Mouse (Mus musculus) embryo, embryonic 9.5 days (tissue): Measurements from ENCODE around the gene Birc2.

Experiments used
- DNase-seq: peaks from one replicate; pipeline ENCODE4 v3.0.0-alpha.2; 2017; ENCODE audit errors: extremely low spot score

Gene Birc2

DNA sequence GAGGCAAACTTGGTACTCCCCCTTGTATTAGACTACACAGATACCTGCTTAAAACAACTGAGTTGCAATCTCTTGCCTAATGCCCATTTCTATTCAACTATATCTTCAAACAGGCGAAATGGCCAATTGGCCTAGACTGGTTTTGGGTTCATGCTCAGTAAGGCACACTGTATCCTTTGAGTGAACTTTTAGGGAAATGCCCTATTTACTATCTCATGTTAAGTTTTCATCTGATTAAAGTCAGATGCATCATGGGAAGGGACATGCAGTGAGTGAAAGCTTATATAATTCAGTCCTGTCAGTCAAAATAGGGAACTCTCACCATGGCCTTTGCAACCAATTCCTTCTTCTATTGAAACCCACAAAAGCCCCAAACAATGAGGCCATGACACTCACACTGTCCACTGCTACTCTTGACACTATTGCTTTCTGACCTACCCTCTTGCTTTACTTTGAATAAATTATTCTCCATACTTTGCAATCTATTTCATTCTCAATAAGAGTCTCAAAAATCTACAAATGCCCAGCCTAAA is 9.9 kb upstream of the Birc2 start:
- no peak for DNase-seq

DNA sequence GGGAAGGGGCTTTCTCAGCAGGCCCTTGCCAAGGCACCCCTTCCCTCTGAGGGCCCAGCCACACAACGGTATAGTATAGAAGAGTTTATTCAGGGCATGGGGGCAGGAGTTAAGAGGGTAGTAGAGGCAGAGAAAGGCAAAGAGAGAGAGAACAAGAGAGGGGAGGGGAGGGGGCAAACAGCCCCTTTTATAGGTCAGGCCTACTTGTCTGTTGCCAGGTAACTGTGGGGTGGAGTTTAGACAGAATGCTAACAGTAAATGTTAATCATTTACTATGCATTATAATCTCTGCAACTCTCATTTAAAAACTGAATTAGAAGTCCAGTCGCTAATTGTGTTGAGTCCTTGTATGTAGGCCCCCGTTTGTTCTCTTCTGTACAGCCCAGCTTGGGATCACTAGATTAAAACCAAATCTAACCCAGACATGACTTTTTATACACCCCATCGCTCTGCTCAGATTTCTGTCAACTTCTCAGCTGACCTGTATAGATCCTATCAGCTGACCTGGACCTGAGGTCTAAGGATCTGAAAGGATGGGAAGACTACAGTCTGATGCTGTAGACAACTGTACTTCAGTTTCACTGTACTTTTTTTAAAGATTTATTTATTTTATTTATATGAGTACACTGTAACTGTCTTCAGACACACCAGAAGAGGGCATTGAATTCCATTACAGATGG is 8.5 kb upstream of the Birc2 start:
- no peak for DNase-seq

DNA sequence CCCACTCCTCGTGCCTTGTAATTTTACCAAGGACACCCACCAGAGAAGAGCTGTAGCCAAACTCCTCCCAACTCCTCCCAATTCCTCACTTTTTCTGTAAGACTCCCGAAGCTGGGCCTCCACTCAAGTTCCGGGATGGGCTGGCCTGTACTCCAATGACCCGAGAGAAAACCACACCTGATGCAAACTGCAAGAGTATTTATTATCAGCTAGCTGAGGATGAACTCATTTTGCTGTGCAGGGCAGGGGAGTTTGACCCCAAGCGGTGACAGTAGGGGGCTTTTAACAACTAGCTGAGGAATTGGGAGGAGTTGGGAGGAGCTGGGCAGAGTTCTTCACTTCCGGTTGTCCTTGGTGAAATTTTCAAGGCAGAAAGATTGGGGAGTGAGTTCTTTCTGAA is 4.4 kb upstream of the Birc2 start:
- no peak for DNase-seq

DNA sequence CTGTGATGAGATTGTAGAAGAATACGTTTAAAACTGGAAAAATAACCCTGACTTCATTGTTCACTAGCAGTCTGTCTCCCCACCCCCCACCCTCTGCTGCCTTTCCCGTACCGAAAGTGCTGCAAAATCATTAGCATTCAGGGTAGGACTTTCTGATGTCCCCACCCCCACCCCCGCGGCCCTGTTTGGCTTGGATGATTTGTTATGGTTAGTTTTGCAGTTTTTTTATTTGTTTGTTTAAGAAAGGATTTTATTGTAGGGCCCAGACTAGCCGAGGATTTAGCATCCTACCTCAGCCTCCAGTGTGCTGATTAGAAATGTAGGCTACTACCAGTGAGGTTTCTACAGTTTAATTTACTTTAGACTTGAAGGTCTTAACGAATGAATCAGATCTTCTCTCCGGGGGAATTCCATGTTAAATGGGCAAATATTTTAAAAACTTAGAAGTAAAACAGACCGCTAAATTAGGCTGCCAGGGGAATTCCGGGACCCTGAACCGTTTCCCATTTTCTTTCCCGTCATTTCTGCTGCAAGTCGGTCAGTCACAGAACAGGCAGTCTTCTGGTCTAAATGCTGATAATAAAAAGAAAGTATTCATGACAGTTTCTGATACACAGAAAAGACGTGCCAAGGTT is 1.1 kb upstream of the Birc2 start:
- peak; percentile 58 for DNase-seq

DNA sequence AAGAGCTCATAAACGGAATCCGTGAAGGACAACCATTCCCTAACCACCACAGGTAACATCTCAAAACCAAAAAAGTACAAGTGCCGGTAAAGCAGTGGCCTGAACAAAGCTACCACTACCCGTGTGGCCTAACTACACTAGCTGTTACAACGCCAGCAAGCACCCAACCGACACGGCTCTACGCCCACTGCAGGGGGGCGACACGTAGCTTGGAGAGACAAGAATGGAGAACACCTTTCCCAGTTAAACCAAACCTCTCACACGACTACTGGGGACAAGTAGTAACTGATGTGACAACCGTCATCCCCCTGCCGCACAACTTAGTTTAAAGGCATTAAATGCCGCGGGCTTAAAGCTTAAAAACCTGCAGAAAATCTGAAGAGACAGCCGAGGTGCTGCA is 533 bp downstream of the Birc2 start:
- no peak for DNase-seq

DNA sequence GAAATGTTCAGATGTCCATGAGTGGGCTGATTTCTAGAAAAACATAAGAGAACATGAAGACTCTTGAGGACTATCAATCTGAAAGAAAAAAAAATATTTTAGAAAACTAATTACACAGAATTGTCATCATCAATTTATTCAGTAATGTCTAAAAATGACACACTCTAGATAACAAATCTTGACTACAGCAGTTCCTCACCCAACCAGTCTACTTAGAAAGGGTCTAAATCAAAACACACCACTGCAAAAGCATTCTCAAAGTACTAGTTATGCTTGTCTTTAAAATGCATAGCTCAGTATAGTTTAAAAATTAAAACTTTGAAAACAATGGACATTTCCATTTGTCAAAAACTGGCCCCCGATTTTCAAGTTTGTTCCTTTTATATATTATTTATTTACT is 1.6 kb downstream of the Birc2 start:
- no peak for DNase-seq

DNA sequence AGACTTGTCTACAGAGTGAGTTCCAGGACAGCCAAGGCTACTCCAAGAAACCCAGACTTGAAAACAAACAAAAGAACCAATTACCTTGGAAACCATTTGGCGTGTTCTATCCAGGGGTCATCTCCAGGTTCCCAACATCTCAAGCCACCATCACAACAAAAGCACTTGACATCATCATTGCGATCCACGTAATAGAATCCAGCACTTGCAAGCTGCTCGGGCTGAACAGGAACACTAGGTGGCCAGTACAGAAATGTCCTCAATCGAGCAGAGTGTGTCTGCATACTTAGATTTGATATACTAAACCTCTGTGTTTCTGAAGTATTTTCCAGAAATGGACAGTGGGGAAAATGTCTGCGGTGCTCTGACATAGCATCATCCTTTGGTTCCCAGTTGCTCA is 3.4 kb downstream of the Birc2 start:
- no peak for DNase-seq

DNA sequence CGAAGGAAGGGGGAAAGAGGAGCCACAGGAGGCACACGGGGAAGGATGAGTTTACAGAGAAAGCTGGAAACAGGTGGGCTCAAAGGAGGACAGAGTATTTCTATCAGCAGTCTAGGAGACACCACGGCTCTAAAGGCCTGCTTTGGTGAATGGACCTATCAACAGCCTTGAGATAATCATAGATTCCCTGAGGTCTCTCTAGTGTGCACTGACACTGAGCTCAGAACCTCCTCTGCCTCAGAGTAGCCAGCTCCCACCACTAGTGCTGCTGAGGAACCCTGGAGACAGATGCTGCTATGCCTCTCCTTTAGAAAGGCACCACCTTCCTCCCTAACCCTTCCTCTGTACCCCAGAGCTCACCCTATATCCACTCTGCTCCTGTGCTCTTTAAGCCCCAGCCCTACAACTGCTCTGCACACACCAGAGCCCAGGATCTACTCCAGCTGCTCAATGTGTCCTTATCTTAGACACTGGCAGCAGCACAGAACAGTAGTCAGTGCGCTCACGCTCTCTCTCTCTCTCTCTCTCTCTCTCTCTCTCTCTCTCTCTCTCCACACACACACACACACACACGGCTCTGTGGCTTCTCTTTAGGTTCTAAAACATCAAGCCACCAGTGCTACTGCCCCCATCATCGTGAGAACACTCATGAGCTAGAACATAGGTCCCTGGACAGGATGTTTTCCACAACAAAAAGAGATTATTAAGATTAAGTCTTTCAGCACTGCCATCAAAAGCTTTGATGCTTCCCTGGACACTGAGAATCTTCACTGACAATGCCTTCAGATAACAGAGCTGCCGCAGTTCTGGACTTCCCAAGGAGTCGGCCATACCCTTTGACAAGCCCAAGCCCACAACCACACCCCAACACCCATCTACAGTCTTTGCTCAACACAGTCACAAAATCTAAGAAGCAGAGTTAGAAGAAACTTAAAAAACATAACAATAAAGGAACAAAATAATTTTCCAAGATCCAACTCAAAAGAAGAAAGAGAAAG is 7.0 kb downstream of the Birc2 start:
- no peak for DNase-seq

DNA sequence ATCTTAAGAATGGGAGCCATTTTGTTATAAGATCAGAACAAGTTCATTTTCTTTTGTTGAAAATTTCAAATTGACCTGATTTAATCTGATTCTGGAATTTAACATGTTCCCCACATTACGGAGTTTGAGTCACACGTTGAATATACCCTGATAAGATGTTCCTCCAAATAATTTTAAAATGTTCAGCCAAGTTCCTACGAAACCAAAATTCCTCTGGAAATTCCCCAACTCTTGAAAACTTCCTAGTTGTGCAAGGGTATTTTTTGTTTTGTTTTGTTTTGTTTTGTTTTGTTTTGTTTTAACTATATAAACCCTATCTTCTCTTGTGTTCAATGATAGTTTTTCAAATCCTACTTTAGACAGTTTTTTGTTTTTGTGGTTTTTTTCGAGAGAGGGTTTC is 8.2 kb downstream of the Birc2 start:
- DNase-seq = no peak

DNA sequence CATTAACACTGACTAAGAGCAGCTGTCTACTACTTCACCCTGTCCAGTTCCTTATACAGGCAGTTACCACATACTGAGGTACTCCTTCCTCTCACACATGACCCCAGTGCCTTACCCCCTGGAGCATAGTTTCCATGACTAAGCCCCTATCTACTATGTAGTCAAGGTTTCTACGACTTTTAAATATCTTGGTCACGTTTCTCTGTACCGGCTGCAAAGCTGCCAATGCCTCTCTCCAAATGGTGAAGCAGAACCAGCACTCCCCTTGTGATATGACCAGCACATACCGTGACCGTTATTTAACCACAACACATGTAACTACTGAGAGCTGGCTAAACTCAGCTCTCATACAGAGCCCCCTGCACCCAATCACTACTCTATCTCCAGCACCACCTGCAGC is 11.9 kb downstream of the Birc2 start:
- DNase-seq = no peak

DNA sequence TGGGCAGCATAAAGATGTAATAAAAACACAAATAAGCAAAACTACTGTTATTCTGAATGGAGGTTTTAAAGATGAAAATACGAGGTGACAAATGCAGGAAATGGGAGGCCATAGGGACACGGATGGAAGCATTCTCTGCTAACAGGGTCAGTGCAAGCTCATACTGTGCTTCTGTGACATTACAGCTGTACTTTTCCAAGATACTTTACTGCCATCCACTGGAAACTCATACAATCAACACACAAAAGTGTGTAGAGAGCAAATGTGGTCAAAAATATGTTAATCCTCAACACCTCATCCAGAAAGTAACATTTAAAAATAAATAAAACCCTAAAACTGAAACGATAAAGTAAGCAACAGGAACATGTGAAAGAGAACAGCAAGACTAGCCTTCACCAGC is 14.1 kb downstream of the Birc2 start:
- DNase-seq = no peak

DNA sequence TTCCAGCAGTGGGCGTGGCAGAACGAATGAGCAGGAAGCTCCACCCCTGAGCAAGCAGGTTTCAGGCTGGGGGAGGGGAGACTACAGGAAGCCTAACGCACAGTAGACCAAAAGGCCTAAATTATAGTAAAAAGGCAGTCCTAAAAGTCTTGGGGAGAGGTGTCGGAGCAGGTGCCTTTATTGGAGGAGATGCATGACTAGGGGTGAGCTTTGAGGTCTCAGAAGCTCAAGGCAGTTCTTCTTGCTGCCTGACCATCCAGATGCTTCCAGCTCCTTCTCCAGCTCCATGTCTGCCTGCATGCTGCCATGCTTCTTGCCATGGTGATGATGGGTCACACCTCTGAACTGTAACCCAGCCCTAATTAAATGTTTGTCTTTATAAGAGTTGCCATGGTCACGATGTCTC is 31.8 kb downstream of the Birc2 start:
- no peak for DNase-seq

DNA sequence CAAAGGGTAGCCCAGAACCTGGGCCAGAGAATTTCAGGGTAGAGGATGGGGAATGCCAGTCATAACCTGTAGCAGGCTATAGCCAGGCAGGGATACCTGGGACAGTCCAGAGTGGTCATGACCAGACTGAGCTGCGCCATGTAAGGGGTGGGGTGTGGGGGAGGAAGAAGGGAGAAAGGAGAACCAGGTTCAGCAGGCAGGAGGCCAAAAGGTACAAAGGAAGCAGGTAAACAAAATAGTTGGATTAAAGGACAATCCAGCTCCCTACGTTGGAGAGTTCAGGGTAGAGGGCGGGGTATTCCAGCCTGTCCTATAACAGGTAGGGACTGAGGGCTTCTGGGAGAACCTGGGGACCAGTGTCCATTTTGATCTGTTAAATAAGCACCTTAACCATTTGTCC is 38.3 kb downstream of the Birc2 start:
- DNase-seq = no peak

DNA sequence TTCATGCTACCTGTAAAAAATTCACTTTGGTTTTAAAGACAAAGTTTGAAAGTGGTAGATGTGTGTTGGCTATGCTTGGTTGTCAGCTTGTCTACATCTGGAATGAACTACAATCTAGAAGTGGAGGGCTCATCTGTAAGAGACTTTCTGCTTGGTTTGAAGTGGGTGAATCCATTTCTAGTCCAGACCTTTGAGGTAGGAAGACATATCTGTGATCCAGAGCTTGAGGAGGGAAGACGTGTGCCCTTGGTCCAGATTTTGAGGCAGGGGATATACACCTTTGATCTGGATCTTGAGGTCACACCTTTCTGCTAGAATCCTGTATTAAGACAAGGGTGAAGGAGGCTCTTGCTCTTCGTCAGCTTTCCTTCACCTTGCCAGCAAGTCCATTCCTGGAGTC is 39.3 kb downstream of the Birc2 start:
- no peak for DNase-seq

DNA sequence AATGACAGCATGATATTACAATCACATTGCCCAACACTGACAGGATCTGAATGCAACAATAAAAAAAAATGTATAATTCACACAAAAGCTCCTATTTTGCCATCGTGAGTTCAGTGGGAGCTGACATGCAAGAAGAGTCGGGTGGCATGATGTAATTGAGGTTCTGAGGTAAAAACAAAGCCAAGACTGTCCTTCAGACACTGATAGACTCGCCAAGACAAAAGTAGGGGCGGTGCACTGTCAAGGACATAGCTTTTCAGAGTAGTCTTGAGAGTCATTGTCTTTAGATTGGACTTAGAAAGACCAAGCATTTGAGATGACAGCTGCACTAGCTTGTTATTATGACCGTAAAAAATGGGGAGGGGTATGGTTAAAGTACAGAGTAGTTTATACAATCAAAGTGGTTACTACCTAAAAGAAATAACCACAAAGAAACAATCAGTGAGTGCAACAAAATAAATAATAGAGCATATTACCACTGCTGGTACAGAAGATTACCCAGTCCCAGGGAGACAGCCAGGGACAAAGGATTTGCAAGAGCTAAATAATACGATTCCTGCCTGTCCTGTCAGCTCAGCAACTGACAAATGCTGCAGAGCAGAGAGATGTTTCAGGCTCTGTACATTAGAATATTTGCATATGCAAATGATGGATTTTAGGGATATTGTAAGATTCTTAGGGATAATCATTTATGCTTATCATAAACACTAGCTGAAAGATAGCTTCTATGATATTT is 40.6 kb downstream of the Birc2 start:
- no peak for DNase-seq

DNA sequence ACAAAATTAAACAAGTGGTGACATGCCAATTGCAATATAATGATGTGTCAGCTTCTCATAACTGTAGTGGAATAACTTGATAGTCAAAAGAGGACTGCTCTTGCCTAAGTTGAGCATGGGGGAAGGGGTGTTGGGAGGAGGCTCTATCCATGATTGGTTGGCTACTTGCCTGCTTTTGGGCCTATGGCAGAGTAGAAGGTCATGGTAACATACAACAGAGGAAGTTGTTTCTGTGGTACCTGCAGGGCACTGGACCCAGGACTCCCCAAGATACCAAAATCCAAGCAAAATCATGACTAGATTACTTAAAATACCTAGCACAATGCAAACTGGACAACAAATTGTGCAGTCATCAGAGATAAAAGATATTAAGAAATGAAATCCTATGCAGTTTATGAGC is 41.3 kb downstream of the Birc2 start:
- no peak for DNase-seq

DNA sequence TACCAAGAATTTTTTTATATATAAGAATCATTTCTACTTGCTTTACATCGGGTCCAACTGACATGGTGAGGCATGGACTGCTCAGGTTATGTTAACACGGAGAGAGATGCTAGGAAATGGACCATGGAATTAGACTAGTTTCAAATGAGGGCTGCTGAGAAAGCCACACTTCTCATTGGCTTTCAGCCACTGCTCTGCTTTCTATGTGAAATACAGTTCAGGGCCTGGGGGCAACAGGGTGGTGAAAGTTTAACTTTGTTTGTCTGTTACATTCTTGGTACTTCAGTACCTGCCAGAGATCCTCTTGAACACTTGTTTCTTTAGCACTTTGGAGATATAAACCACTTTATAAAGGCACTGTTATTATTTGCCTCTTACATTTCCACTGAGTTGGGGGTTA is 43.3 kb downstream of the Birc2 start:
- DNase-seq = no peak

DNA sequence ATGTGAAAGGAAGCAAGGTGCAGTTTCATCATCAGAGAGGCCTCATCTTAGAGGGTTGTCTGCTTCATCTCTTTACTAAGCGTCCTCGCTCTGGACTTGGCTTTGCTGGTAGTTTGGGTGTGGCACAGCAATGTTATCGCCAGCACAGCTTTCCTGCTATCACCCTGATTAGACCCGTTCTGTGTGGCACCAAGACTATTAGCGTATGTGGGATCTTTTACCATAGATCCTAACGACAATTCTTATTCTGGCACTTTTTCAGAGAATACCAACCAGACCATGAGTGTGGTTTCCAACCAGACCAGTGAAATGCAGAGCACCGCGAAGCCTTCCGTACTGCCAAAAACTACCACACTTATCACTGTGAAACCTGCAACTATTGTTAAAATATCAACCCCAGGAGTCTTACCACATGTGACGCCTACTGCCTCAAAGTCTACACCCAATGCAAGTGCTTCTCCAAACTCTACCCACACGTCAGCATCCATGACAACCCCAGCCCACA is 46.2 kb downstream of the Birc2 start:
- no peak for DNase-seq

DNA sequence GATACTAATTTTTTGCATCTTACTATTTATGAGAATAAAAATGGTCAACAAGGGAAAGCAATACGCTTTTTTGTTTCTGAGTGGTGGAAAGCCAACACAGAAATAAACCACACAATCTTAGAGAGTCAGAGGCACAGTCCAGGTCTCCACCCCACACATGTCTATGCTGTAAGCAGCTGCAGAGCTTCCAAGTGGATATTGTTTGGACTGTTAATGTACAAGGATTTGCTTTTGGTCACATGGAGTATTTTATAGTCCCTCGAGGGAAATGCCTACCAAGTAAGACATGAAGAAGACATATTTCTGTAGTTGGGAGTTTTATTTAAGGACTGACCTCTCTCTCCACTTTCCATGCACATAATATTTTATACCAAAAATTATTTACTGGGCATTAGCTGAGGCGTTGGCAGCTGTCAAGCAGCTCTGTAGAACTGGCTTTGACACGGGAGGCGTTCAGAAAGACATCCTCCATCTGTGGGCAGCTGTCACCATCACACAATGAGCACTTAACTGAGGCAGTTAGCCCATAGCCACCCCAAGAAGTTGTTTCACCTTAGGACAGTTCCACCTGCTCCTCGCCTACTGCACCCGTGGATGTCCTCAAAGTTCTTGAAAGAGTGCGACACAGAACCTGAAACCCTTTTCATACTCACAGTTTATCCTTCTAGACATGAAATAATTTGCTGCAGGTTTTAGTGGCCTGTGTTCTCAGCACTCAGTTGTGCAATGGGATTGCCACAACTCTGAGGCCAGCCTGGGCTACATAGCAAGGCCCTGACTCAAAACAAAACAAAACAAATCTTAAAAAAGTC is 46.9 kb downstream of the Birc2 start:
- DNase-seq = no peak

DNA sequence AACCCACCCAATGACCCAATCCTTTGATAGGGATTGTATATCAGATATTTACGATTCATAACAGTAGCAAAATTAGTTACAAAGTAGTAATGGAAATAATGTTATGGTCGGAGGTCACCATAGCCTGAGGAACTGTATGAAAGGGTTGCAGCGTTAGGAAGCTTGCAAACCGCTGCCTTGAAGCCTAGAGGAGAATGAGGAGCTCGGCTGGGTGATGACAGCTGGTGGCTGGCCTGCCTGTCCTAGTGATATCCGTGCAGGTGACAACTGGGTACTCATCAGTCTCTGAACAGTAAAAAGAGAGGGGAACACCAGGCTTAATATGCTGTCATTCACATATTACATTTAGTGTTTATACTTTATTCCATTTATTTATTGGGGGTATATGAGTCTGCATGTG is 48.5 kb downstream of the Birc2 start:
- DNase-seq = no peak

DNA sequence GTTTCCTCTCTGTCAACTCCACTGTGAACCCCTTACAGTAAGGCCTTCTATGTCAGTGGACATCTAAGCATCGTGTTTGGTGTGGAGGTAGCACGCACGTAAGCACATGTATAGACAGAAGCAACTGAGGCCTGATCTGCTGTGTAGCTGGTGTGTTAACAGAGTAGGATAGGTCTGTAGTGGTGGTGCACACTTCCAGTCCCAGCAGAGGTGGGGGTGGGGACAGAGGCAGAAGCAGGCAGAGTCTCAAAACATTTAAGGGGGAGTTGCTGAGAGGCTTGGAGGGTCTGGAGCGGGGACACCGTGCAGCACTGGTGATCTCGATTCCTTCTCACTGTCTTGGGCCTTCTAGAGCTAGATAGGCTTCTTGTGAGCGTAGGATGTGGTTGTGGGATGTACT is 50.8 kb downstream of the Birc2 start:
- no peak for DNase-seq
